Mouse (Mus musculus) heart, postnatal 10 days (tissue): ENCODE measurements around the gene Macrod1. TPM values are rescaled to one million over a fixed set of nuclear protein-coding genes. Genes with fewer than 3 reads are reported as not detected.

Source experiments
- DNase-seq, 2 experiments: peaks; one replicate each; pipeline ENCODE4 v3.0.0; 2021
- intact Hi-C: fragments of 180-260 bp; cut with DNase I; formaldehyde crosslinking; loops from one replicate; pipeline ENCODE4 v1.15.1; 2025
- total RNA-seq, 2 experiments: library from RNA; stranded (reverse); gene quantifications; 2 replicates each; pipeline ENCODE4 v1.2.3; 2021

Gene Macrod1
- total RNA-seq, 2 experiments from 2014 or later = 168 to 172 TPM

- intact Hi-C loops = no loop called here
- peak; percentile 98 to 99 for DNase-seq
Measured at GRCm38 (mm10) chr19:7217162-7217925, 160.7 kb downstream of the Macrod1 start, which contains the start of gene Cox8a. TSS of gene Cox8a (minus strand) at chr19:7217616.

GRCm38 (mm10) chr19:7217926-7218267 is 161.3 kb downstream of the Macrod1 start:
- intact Hi-C loops = no loop called here

GRCm38 (mm10) chr19:7218753-7219152 is 162.1 kb downstream of the Macrod1 start:
- intact Hi-C loops = no loop called here
- no peak for DNase-seq

More at GRCm38 (mm10) chr19:7217926-7218267, 161.3 kb downstream of the Macrod1 start:
- DNase-seq = no peak

GRCm38 (mm10) chr19:7222196-7222595 is 165.6 kb downstream of the Macrod1 start:
- no peak for DNase-seq
- intact Hi-C loops = no loop called here

GRCm38 (mm10) chr19:7223488-7223887 is 166.9 kb downstream of the Macrod1 start:
- DNase-seq = peak; percentile 29 to 36
- intact Hi-C loops = no loop called here

GRCm38 (mm10) chr19:7224253-7224652 is 167.6 kb downstream of the Macrod1 start:
- DNase-seq = no peak
- intact Hi-C loops = no loop called here

GRCm38 (mm10) chr19:7225096-7225690 is 168.6 kb downstream of the Macrod1 start:
- DNase-seq = no peak
- intact Hi-C loops = no loop called here

- no peak for DNase-seq
- intact Hi-C loops = no loop called here
Measured at GRCm38 (mm10) chr19:7226511-7226914, 169.9 kb downstream of the Macrod1 start.

- DNase-seq = peak; percentile 87 to 91
- intact Hi-C loops = loop anchor here (1.0 to 2.0 kb wide), 3 partner anchors 110 to 202 kb away; no protein-coding TSS in a partner anchor
Measured at GRCm38 (mm10) chr19:7234537-7235221, 178.1 kb downstream of the Macrod1 start.

GRCm38 (mm10) chr19:7235461-7235860 is 178.9 kb downstream of the Macrod1 start:
- intact Hi-C loops = loop anchor here (2.0 kb wide), 2 partner anchors 109 to 187 kb away; no protein-coding TSS in a partner anchor
- DNase-seq = no peak

GRCm38 (mm10) chr19:7236011-7236410 is 179.4 kb downstream of the Macrod1 start:
- intact Hi-C loops = no loop called here
- DNase-seq = no peak

- DNase-seq = no peak
- intact Hi-C loops = no loop called here
Measured at GRCm38 (mm10) chr19:7236742-7237141, 180.1 kb downstream of the Macrod1 start.

- no peak for DNase-seq
- intact Hi-C loops = no loop called here
Measured at GRCm38 (mm10) chr19:7239574-7239973, 183.0 kb downstream of the Macrod1 start.

GRCm38 (mm10) chr19:7240291-7240690 is 183.7 kb downstream of the Macrod1 start:
- intact Hi-C loops = no loop called here

GRCm38 (mm10) chr19:7240782-7241690 is 184.4 kb downstream of the Macrod1 start, which contains the start of gene Naa40:
TSS of gene Naa40 (minus strand) at chr19:7241183.
- intact Hi-C loops = no loop called here

More at GRCm38 (mm10) chr19:7240291-7240690, 183.7 kb downstream of the Macrod1 start:
- DNase-seq = peak in 1 of 2 experiments; percentile 37

GRCm38 (mm10) chr19:7246021-7246420 is 189.4 kb downstream of the Macrod1 start:
- intact Hi-C loops = no loop called here
- DNase-seq = no peak

More at GRCm38 (mm10) chr19:7240782-7241690, 184.4 kb downstream of the Macrod1 start, which contains the start of gene Naa40:
- peak; percentile 94 for DNase-seq
